Mouse (Mus musculus): ENCODE data around the gene Tarsl2.

Gene Tarsl2

GRCm38 (mm10) chr7:65737286-65738040 lies 92.8 kb downstream of the Tarsl2 start:
- no peak for ATAC-seq (ENCODE audit: low TSS enrichment)

All from frontal cortex, adult (tissue).